Mouse (Mus musculus): ENCODE measurements at regions not wholly inside any gene's neighbourhood (a gene's known extent, or its start where the extent isn't known, plus 50 kb on each side); places are given as distances from the start of the nearest gene placed in this dataset.

DNA sequence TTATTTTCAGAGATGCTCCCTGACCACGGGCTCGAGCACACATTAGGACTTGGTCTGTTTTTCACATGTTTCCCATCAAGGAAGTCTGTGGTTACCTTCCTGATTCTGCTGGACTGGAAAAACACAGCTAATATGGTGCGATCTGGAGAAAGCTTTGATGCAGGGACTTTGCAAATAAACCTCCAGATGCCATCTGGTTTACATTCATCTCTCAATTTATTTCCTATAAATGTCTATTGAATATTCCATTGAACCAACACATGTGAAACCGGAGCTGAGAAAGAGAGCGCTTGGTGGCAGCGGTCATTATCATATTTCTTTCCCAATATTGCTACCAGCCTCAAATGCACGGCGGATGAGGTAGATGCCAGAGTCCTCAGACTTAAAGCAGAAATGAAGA is 350.9 kb upstream of the Gm765 start:
- no peak for TF ChIP-seq EP300 (optimal IDR thresholded peaks at IDR 0.05)
- no peak for TF ChIP-seq CTCF (IDR thresholded peaks at IDR 0.05; ENCODE audit: low read depth)
